Mouse (Mus musculus): ENCODE data around the gene Atxn2. TPM values are rescaled to one million over a fixed set of nuclear protein-coding genes. Genes with fewer than 3 reads are reported as not detected.

The Atxn2 gene
- total RNA-seq, 4 experiments from 2014 or later: 143 to 153 (median 147) TPM

GRCm38 (mm10) chr5:121856740-121857139 is 145.6 kb downstream of the Atxn2 start:
- no peak for DNase-seq (ENCODE audit: low spot score)

GRCm38 (mm10) chr5:121858427-121858826 is 147.3 kb downstream of the Atxn2 start:
- no peak for DNase-seq (ENCODE audit: low spot score)

GRCm38 (mm10) chr5:121861964-121862363 is 150.8 kb downstream of the Atxn2 start:
- no peak for DNase-seq (ENCODE audit: low spot score)

GRCm38 (mm10) chr5:121864330-121864729 is 153.2 kb downstream of the Atxn2 start:
- DNase-seq (ENCODE audit: low spot score): no peak

Small RNAs within 50 kb of the gene (microRNA-seq; reads per million reads assigned to microRNA genes)
- 1.7 reads per million for gene Mir7031

Other genes starting within 250 kb of the Atxn2 start
- gene Adam1b, start 207.9 kb upstream of the Atxn2 start, total RNA-seq (2022): not detected
- 1 to 10 TPM; 1.6 to 3.1 (median 2.3) TPM for gene Adam1a, start 165.9 kb upstream of the Atxn2 start, total RNA-seq (2022)
- gene Gm42878, start 165.9 kb upstream of the Atxn2 start, total RNA-seq (2022): not detected
- 100 to 1,000 TPM; 104 to 124 (median 121) TPM for gene Mapkapk5, start 165.4 kb upstream of the Atxn2 start, total RNA-seq (2022)
- 100 to 1,000 TPM; 363 to 434 (median 401) TPM for gene Aldh2, start 117.5 kb upstream of the Atxn2 start, total RNA-seq (2022)
- gene Acad12, start 92.4 kb upstream of the Atxn2 start, total RNA-seq (2022): 100 to 1,000 TPM in 2 of 4 experiments, 10 to 100 TPM in 2; 97.0 to 106 (median 99.0) TPM
- 10 to 100 TPM; 26.3 to 29.6 (median 26.9) TPM for gene Acad10, start 50.8 kb upstream of the Atxn2 start, total RNA-seq (2022)
- 10 to 100 TPM; 26.0 to 30.9 (median 29.3) TPM for gene Brap, start 50.8 kb upstream of the Atxn2 start, total RNA-seq (2022)
- 10 to 100 TPM; 19.2 to 23.0 (median 22.3) TPM for gene Sh2b3, start 126.3 kb downstream of the Atxn2 start, total RNA-seq (2022)
- gene Pheta1, start 137.6 kb downstream of the Atxn2 start, total RNA-seq (2022): 10 to 100 TPM in 1 of 4 experiments, 1 to 10 TPM in 3; 8.6 to 10.1 (median 9.1) TPM

Measured in heart, adult 8-10 months (tissue).